Mouse (Mus musculus): ENCODE data around the gene Glul.

DNA sequence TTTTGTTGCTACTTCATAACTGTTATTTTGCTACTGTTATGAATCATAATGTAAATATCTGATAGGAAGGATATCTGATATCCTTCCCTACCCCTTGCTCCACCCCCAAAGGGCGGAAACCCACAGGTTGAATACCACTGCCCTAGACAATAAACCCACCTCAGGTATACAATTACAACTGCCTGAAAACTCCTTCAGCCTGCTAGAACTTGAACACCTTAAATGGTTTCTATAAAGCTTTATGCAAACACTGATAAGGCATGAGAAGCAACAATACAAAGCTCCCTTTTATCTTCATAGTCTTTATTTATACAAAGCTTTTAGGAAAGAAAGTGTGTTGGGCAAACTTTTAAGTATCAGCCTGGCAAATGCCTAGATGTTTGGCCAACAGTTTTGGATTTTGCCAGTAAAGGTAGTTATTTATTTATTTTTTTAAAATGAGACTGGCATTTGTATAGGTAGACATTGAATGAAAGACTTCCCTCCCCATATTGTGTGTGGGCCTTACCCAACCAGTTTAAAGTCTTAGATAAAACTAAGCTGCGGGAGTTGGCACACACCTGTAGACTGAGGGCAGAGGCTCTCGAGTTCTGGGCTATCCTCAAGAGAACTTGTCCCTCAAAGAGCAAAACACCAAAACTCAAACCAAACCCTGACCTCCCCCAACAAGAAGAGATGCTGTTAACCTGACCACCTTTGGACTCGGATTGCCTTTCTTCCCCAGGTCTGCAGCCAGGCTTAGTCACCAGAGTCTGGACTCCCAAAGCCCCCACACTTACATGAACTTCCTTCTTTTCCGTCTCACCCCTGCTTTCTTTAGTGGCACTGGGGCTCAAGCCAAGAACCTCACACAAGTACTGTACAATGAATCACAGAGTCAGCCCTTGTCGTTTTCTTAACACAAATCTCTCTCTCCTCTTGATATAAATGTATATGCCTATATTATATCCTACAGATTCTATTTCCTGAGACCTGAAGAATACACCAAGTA lies 24.9 kb downstream of the Glul start:
- TF ChIP-seq CTCF (IDR thresholded peaks at IDR 0.05; ENCODE audit: insufficient read depth, low read depth, low read length) (no peak), POLR2A (IDR thresholded peaks at IDR 0.05; ENCODE audit: insufficient read depth, low read depth, low read length) (no peak)

Data from olfactory bulb, adult 2 months (tissue).